Mouse (Mus musculus) liver, adult 2 months (tissue): ENCODE measurements around the gene Dcaf11. TPM values are rescaled to one million over a fixed set of nuclear protein-coding genes. Genes with fewer than 3 reads are reported as not detected.

Source experiments
- DNase-seq: peaks from one replicate; pipeline ENCODE4 v3.0.0-alpha.2; 2011; ENCODE audit warnings: low read depth, low spot score; ENCODE audit errors: extremely low read depth
- H3K27ac ChIP-seq: fragments of 200-500 bp; replicated peaks from 2 replicates; pipeline ENCODE4 v1.5.1; 2012; ENCODE audit warnings: low read depth, mild to moderate bottlenecking, control low read depth, inconsistent platforms, low read length; ENCODE audit not compliant: insufficient read depth
- H3K27me3 ChIP-seq: fragments of 200-500 bp; 2 replicates; pipeline ENCODE4 v1.6.1; 2012; ENCODE audit warnings: mild to moderate bottlenecking, moderate library complexity, low read length, inconsistent platforms; ENCODE audit not compliant: control insufficient read depth, insufficient read depth
- H3K36me3 ChIP-seq: fragments of 200-500 bp; 2 replicates; pipeline ENCODE4 v1.6.1; 2012; ENCODE audit warnings: low read length, inconsistent platforms; ENCODE audit not compliant: control insufficient read depth, insufficient read depth
- H3K4me1 ChIP-seq: fragments of 200-500 bp; 2 replicates; pipeline ENCODE4 v1.6.1; 2011; ENCODE audit warnings: low read length; ENCODE audit not compliant: control insufficient read depth, insufficient read depth
- H3K4me3 ChIP-seq: fragments of 200-500 bp; 2 replicates; pipeline ENCODE4 v1.5.1; 2011; ENCODE audit warnings: low read depth, mild to moderate bottlenecking, control low read depth, low read length, moderate library complexity; ENCODE audit not compliant: insufficient read depth
- H3K79me2 ChIP-seq: fragments of 200-500 bp; 2 replicates; pipeline ENCODE4 v1.6.1; 2012; ENCODE audit warnings: inconsistent platforms, mild to moderate bottlenecking, low read length, moderate library complexity; ENCODE audit not compliant: control insufficient read depth, insufficient read depth
- H3K9ac ChIP-seq: fragments of 200-500 bp; 2 replicates; pipeline ENCODE4 v1.6.1; 2012; ENCODE audit warnings: low read depth, mild to moderate bottlenecking, control low read depth, inconsistent platforms, low read length
- CTCF ChIP-seq: fragments of 200-500 bp; IDR thresholded peaks from 2 replicates; pipeline ENCODE4 v1.5.1; 2011; ENCODE audit warnings: low read depth, low read length, control low read depth
- POLR2A ChIP-seq: fragments of 200-500 bp; IDR thresholded peaks from 2 replicates; pipeline ENCODE4 v1.6.1; 2011; ENCODE audit warnings: low read length, control low read depth; ENCODE audit not compliant: insufficient read depth; ENCODE audit errors: extremely low read depth
- WGBS: fragments of 180-500 bp; shearing (Covaris S2); methylation state at CpG from one replicate; pipeline ENCODE4 v1.1.7; 2018; 5-methylcytosine and 5-hydroxymethylcytosine counted together
- polyA plus RNA-seq: library from polyadenylated mRNA; depleted of rRNA; stranded (reverse); fragments of >200 nt; gene quantifications from 2 replicates; pipeline ENCODE4 v1.2.3, GENCODE M21; 2012
- total RNA-seq: library from RNA; depleted of rRNA; stranded (reverse); fragments of >200 nt; gene quantifications from 2 replicates; pipeline ENCODE4 v1.2.3, GENCODE M21; 2014

The Dcaf11 gene
- total and polyA plus RNA-seq, 2 experiments = 263 to 305 TPM

GRCm38 (mm10) chr14:55550191-55550590 lies 9.6 kb upstream of the Dcaf11 start:
- Histone ChIP-seq H3K79me2 (no peaks in the 10 kb centered on the region), H3K4me3 (no peak overlapping the region), H3K4me1 (no peaks in the 10 kb centered on the region), H3K9ac (no peak overlapping the region), H3K36me3 (no peaks in the 10 kb centered on the region), H3K27me3 (no peaks in the 10 kb centered on the region), H3K27ac (no peak overlapping the region)
- DNase-seq = no peak
- TF ChIP-seq CTCF (no peak), POLR2A (no peak)
- WGBS = 84% methylated on average over 6 of the region's 6 CpGs

- no peaks in the 10 kb centered on the region for H3K79me2 ChIP-seq
- H3K4me3 ChIP-seq = no peak overlapping the region
- H3K27ac ChIP-seq = no peak overlapping the region
- TF ChIP-seq POLR2A (no peak), CTCF (no peak)
- no peaks in the 10 kb centered on the region for H3K27me3 ChIP-seq
- no peaks in the 10 kb centered on the region for H3K4me1 ChIP-seq
- no peaks in the 10 kb centered on the region for H3K36me3 ChIP-seq
- no peak for DNase-seq
- 77% methylated on average over 5 of the region's 5 CpGs for WGBS
- H3K9ac ChIP-seq = no peak overlapping the region
Observed at GRCm38 (mm10) chr14:55551347-55551746, 8.5 kb upstream of the Dcaf11 start.

- TF ChIP-seq CTCF = no peak
- H3K36me3 ChIP-seq = no peaks in the 10 kb centered on the region
- no peak overlapping the region for H3K4me3 ChIP-seq
- no peaks in the 10 kb centered on the region for H3K27me3 ChIP-seq
- H3K27ac ChIP-seq = no peak overlapping the region
- no peak for DNase-seq
- WGBS = 96% methylated on average over 8 of the region's 8 CpGs
- no peaks in the 10 kb centered on the region for H3K79me2 ChIP-seq
- 0 out of 2 replicates have a peak, but pooled peaks cover under 1% of the 10 kb centered on the region for H3K4me1 ChIP-seq
- H3K9ac ChIP-seq = no peak overlapping the region
Observed at GRCm38 (mm10) chr14:55551794-55552193, 8.0 kb upstream of the Dcaf11 start.

GRCm38 (mm10) chr14:55554635-55555034 lies 5.2 kb upstream of the Dcaf11 start:
- Histone ChIP-seq H3K79me2 (no peaks in the 10 kb centered on the region), H3K27ac (no peak overlapping the region), H3K4me1 (peaks cover 7% of the 10 kb centered on the region), H3K36me3 (no peaks in the 10 kb centered on the region), H3K4me3 (no peak overlapping the region), H3K27me3 (no peaks in the 10 kb centered on the region), H3K9ac (no peak overlapping the region)
- DNase-seq = no peak
- TF ChIP-seq POLR2A (no peak), CTCF (no peak)

GRCm38 (mm10) chr14:55555788-55556187 lies 4.0 kb upstream of the Dcaf11 start:
- no peaks in the 10 kb centered on the region for H3K27me3 ChIP-seq
- H3K9ac ChIP-seq = no peak overlapping the region
- H3K27ac ChIP-seq = no peak overlapping the region
- no peaks in the 10 kb centered on the region for H3K36me3 ChIP-seq
- H3K79me2 ChIP-seq = no peaks in the 10 kb centered on the region
- no peak for TF ChIP-seq CTCF
- no peak for TF ChIP-seq POLR2A
- 84% methylated on average over 3 of the region's 3 CpGs for WGBS
- DNase-seq = no peak
- H3K4me3 ChIP-seq = no peak overlapping the region
- peaks cover 7% of the 10 kb centered on the region for H3K4me1 ChIP-seq

DNA sequence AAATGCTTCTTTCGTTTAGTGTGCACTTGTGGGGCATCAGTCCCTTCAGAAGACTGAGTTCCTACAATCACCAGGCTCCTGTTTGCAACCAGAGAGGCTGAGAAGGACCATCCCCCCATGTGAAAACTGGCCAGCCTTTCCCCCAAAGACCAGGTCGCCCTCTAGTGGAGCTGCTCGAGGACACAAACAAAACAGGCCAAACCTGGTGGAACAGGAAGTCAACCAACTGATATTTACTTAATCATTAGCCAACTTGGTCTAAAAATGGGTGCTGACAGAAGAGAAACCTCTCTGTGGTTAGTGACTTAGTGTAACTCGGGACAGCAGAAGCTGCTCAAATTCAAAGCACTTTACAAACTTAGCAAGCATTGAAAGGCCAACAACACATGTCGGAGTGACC lies 2.8 kb upstream of the Dcaf11 start:
- Histone ChIP-seq H3K27me3 (no peaks in the 10 kb centered on the region), H3K79me2 (peaks cover 10% of the 10 kb centered on the region), H3K36me3 (no peaks in the 10 kb centered on the region), H3K27ac (peak overlapping the region; percentile 87), H3K4me1 (peaks cover 10% of the 10 kb centered on the region), H3K9ac (peak overlapping the region; percentile 69), H3K4me3 (no peak overlapping the region)
- no peak for TF ChIP-seq POLR2A
- peak; percentile 94 for TF ChIP-seq CTCF
- 4% methylated on average over 5 of the region's 5 CpGs for WGBS
- DNase-seq = peak; percentile 92
